Mouse (Mus musculus) stomach, postnatal 0 days (tissue): ENCODE data around the gene Psmb3. TPM values are rescaled to one million over a fixed set of nuclear protein-coding genes. Genes with fewer than 3 reads are reported as not detected.

Source experiments
- ATAC-seq: fragments of 200-750 bp; cut with Nextera tagmentation; 2 replicates; pipeline ENCODE4 v1.8.0; 2017; ENCODE audit not compliant: low FRiP score, low TSS enrichment
- DNase-seq: peaks from one replicate; pipeline ENCODE4 v3.0.0-alpha.2; 2016; ENCODE audit warnings: low spot score
- H3K27ac ChIP-seq: fragments of 300-500 bp; sonication (generic); replicated peaks from 2 replicates; pipeline ENCODE4 v1.5.1; 2014; ENCODE audit warnings: mild to moderate bottlenecking, control low read depth
- H3K27me3 ChIP-seq: fragments of 300-500 bp; sonication (generic); 2 replicates; pipeline ENCODE4 v1.6.1; 2014; ENCODE audit warnings: low read length; ENCODE audit not compliant: control insufficient read depth, insufficient read depth
- H3K36me3 ChIP-seq: fragments of 300-500 bp; sonication (generic); 2 replicates; pipeline ENCODE4 v1.6.1; 2014; ENCODE audit warnings: low read length, mixed read lengths; ENCODE audit not compliant: control insufficient read depth, insufficient read depth
- H3K4me1 ChIP-seq: fragments of 300-500 bp; sonication (generic); replicated peaks from 2 replicates; pipeline ENCODE4 v1.6.1; 2014; ENCODE audit warnings: antibody characterized with exemption; ENCODE audit not compliant: control insufficient read depth, insufficient read depth
- H3K4me2 ChIP-seq: fragments of 300-500 bp; sonication (generic); replicated peaks from 2 replicates; pipeline ENCODE4 v1.6.1; 2014; ENCODE audit warnings: low read depth, mild to moderate bottlenecking, control low read depth, moderate library complexity
- H3K4me3 ChIP-seq: fragments of 300-500 bp; sonication (generic); 2 replicates; pipeline ENCODE4 v1.5.1; 2014; ENCODE audit warnings: low read depth, low read length, control low read depth
- H3K9ac ChIP-seq: fragments of 300-500 bp; sonication (generic); 2 replicates; pipeline ENCODE4 v1.6.1; 2014; ENCODE audit warnings: mild to moderate bottlenecking, low read length, control low read depth, mixed read lengths
- H3K9me3 ChIP-seq: fragments of 300-500 bp; sonication (generic); 2 replicates; pipeline ENCODE4 v1.6.1; 2016; ENCODE audit warnings: low read length; ENCODE audit not compliant: control insufficient read depth
- CTCF ChIP-seq: IDR thresholded peaks from 2 replicates; pipeline ENCODE4 v1.5.1; 2016; ENCODE audit warnings: antibody characterized with exemption, low read depth, mild to moderate bottlenecking, moderate library complexity
- EP300 ChIP-seq: optimal IDR thresholded peaks from 2 replicates; pipeline ENCODE3; 2016; ENCODE audit warnings: antibody characterized with exemption
- WGBS: fragments of 180-500 bp; shearing (Covaris S2); extraction: QIAGEN DNeasy Blood & Tissue Kit; methylation state at CpG from one replicate; pipeline ENCODE4 v1.1.7; 2014; 5-methylcytosine and 5-hydroxymethylcytosine counted together
- polyA plus RNA-seq: library from polyadenylated mRNA; unstranded; fragments of >200 nt; fragmentation: Nextera tagmentation; extraction: Ambion mirVana; gene quantifications from 2 replicates; pipeline ENCODE4 v1.2.1, GENCODE M21; 2015

Psmb3 gene
- polyA plus RNA-seq, 1 experiment from 2014 or later: 438 TPM

GRCm38 (mm10) chr11:97742591-97742990, 39.4 kb downstream of the Psmb3 start:
- TF ChIP-seq EP300 (no peak), CTCF (no peak)
- Histone ChIP-seq H3K9ac (no peak overlapping the region), H3K4me3 (no peak overlapping the region), H3K4me2 (peak overlapping the region; percentile 73), H3K36me3 (no peaks in the 10 kb centered on the region), H3K9me3 (no peaks in the 10 kb centered on the region), H3K27me3 (no peaks in the 10 kb centered on the region), H3K27ac (no peak overlapping the region), H3K4me1 (peaks cover 6% of the 10 kb centered on the region)
- 79% methylated on average over 9 of the region's 9 CpGs for whole genome bisulfite sequencing
- no peak for DNase-seq
- no peak for ATAC-seq

DNA sequence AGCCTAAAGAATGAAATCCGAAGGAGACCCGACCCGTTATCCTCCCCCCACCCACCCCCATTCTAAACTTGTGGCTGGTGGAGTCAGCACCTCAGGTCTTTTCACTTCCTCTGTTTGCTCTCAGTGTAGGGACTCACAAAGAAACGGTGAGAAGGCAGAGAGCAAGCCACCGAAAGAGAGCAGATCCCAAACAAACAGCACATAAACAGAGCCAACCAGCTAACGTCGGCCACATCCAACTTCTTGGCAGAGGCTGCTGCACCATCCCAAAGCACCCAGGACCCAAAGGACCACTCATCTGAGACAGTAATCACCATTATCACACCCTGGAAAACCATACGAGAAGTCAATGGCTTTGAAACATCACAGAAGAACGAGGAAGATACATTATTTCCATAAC, 40.2 kb downstream of the Psmb3 start:
- H3K27me3 ChIP-seq: no peaks in the 10 kb centered on the region
- DNase-seq (no peak), ATAC-seq (no peak)
- peak overlapping the region; percentile 72; the same call in 1 of the 2 replicates for H3K27ac ChIP-seq
- H3K4me3 ChIP-seq: peak overlapping the region; percentile 72
- H3K4me2 ChIP-seq: peak overlapping the region; percentile 73
- WGBS: 8% methylated on average over 9 of the region's 9 CpGs
- no peaks in the 10 kb centered on the region for H3K9me3 ChIP-seq
- peaks cover 6% of the 10 kb centered on the region for H3K4me1 ChIP-seq
- H3K9ac ChIP-seq: peak overlapping the region; percentile 74
- TF ChIP-seq EP300 (no peak), CTCF (no peak)
- 0 out of 2 replicates have a peak, but pooled peaks cover under 1% of the 10 kb centered on the region for H3K36me3 ChIP-seq

DNA sequence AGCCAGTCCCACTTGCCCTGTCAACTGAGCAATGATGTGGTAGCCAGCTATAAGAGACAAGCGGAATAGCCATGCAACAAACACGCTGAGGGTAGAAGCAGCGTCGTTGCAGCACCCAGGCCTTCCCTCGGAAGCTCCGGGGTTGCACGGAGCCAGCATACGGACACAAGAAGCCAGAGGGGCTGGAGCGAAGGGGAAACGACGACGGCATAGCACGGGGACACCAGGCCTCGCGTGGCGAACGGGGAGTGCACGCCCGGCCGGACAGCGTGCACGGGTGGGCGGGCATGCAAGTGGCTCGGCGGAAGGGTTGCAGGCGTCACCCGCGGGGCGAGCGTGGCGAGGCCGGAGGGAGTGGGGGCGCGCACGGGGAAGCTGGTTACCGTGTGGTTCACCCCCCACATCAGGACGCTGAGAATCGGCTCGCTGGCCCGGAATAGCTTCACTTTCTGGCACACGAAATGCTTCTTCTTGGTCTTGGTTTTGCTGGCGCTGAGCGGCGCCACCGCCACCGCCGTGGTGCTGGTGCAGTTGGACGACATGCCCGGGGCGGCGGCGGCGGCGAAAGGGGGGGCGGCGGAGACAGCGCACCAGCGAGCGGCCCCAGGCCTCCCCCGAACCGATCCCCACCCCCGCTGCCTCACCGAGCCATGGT, 41.0 kb downstream of the Psmb3 start, which contains the start of gene Pip4k2b:
Pip4k2b (minus strand) TSS at position 642 of the 655 bp plus-strand sequence.
- H3K27me3 ChIP-seq: no peaks in the 10 kb centered on the region
- TF ChIP-seq CTCF (peak; percentile 17; the same call in 1 of the 2 replicates), EP300 (no peak)
- H3K9me3 ChIP-seq: no peaks in the 10 kb centered on the region
- 1% methylated on average over 46 of the region's 63 CpGs for WGBS
- peaks cover 6% of the 10 kb centered on the region for H3K4me1 ChIP-seq
- H3K4me2 ChIP-seq: peak within 1 kb of the TSS; percentile 73
- peak within 1 kb of the TSS; percentile 72 for H3K4me3 ChIP-seq
- H3K36me3 ChIP-seq: 0 out of 2 replicates have a peak, but pooled peaks cover 4% of the 10 kb centered on the region
- peak; percentile 48 for ATAC-seq
- peak within 1 kb of the TSS; percentile 90 for H3K9ac ChIP-seq
- H3K27ac ChIP-seq: peak within 1 kb of the TSS; percentile 95
- peak; percentile 64 for DNase-seq

- no peaks in the 10 kb centered on the region for H3K9me3 ChIP-seq
- ATAC-seq: peak; percentile 96
- under 1% methylated on average over 35 of the region's 57 CpGs for WGBS
Measured at GRCm38 (mm10) chr11:97744718-97745330, 41.6 kb downstream of the Psmb3 start.

DNA sequence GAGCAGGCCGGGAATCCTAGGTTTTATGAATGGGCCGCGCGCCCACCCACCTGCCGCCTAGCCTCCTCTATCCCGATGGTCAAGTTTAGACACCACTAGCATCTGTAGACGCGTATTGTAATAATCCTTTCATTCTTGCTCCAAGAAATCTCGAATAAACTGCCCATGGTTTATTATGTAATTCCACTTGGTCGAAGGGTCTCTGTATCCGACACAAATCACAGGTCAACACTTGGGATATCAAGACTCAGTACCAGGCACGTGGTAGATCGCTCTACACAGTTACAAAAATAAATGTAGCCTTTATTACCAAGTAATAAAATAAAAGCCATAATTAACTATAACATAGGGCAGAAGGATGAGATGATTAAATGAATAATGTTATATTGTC, 42.1 kb downstream of the Psmb3 start:
- H3K9ac ChIP-seq: no peak overlapping the region
- DNase-seq: no peak

More at GRCm38 (mm10) chr11:97744718-97745330, 41.6 kb downstream of the Psmb3 start:
- H3K4me2 ChIP-seq: peak overlapping the region; percentile 73
- TF ChIP-seq CTCF: no peak
- peak; percentile 44 for TF ChIP-seq EP300
- peaks cover 6% of the 10 kb centered on the region for H3K4me1 ChIP-seq
- H3K9ac ChIP-seq: peak overlapping the region; percentile 90
- H3K27ac ChIP-seq: peak overlapping the region; percentile 95
- H3K4me3 ChIP-seq: peak overlapping the region; percentile 72
- H3K27me3 ChIP-seq: no peaks in the 10 kb centered on the region
- peak; percentile 100 for DNase-seq
- 0 out of 2 replicates have a peak, but pooled peaks cover 4% of the 10 kb centered on the region for H3K36me3 ChIP-seq

More for the DNA sequence above, 42.1 kb downstream of the Psmb3 start:
- Histone ChIP-seq H3K4me3 (peak overlapping the region; percentile 72; the same call in 1 of the 2 replicates), H3K27ac (no peak overlapping the region), H3K4me2 (peak overlapping the region; percentile 55), H3K4me1 (peaks cover 6% of the 10 kb centered on the region), H3K9me3 (no peaks in the 10 kb centered on the region), H3K27me3 (no peaks in the 10 kb centered on the region), H3K36me3 (0 out of 2 replicates have a peak, but pooled peaks cover 7% of the 10 kb centered on the region)
- TF ChIP-seq CTCF (no peak), EP300 (no peak)
- no peak for ATAC-seq
- WGBS: 8% methylated on average over 13 of the region's 13 CpGs
